Mouse (Mus musculus): ENCODE data around the gene Ifitm10. TPM values are rescaled to one million over a fixed set of nuclear protein-coding genes. Genes with fewer than 3 reads are reported as not detected.
"Not testable (repeated sequence)": the region's sequence is repeated elsewhere in the genome, so short reads cannot be mapped to it uniquely, and the experiment has no call there.

Gene Ifitm10
- polyA plus RNA-seq, 1 experiment from 2014 or later: 7.5 TPM

DNA sequence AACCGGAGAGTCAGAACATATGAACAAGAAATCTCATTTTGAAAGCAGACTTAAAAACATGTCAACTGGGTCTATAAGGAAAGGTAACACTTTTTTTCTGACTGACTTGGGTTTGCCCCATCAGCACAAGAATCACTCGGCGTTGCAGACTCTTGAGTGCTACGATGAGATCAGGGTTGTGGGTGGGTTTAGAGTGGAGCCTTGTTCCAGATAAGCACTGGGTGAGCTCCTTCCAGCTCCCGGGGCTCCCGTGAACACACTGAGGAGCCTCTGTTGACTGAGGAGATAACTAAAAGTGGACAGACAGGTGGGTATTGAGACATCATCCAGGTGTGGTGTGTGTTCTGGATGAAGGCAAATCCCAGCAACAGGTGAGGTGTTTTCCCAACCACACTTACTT lies 39.7 kb upstream of the Ifitm10 start:
- H3K4me2 ChIP-seq (ENCODE audit: low read length): no peak overlapping the region

DNA sequence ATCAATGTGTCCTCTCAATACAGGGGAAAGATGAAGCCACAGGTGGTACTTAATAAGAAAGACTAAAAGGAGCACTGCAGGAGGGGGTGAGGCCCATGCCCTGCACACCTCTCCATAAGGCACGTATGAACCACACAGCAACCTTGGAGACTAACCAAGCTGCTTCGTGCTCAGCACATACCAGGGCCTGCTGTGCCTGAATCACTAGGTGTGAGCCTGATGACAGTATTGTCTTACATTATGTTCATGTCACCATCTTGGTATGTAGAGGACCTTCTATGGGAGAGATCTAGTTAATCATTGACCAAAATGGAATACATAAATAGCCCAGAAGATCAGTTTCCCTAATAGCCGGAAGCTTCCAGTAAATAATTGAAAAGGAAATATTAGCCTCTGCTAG lies 36.0 kb upstream of the Ifitm10 start:
- whole genome bisulfite sequencing: 75% methylated on average over 3 of the region's 3 CpGs
- no peak overlapping the region for H3K27ac ChIP-seq (replicated peaks in 1 of 2; ENCODE audit: control insufficient read depth in 1 of 2, insufficient read depth in 1 of 2, low read depth in 2 of 2, low read length in 2 of 2)
- no peaks in the 10 kb centered on the region for H3K9me3 ChIP-seq (ENCODE audit: control insufficient read depth, low read length)
- no peaks in the 10 kb centered on the region for H3K36me3 ChIP-seq (ENCODE audit: control insufficient read depth, insufficient read depth, low read length)
- no peaks in the 10 kb centered on the region for H3K27me3 ChIP-seq (ENCODE audit: control insufficient read depth, insufficient read depth, low read length)
- H3K9ac ChIP-seq (ENCODE audit: low read length): no peak overlapping the region
- ATAC-seq (ENCODE audit: insufficient number of reproducible peaks, insufficient read depth, low FRiP score, low read depth): no peak
- no peaks in the 10 kb centered on the region for H3K4me1 ChIP-seq (ENCODE audit: control insufficient read depth in 2 of 2, insufficient read depth in 2 of 2, low read length in 2 of 2)
- no peak overlapping the region for H3K4me3 ChIP-seq (ENCODE audit: control insufficient read depth in 1 of 2, insufficient read depth in 1 of 2, low read depth in 1 of 2, low read length in 2 of 2)
- H3K4me2 ChIP-seq (ENCODE audit: low read length): no peak overlapping the region

More for the DNA sequence above, 39.7 kb upstream of the Ifitm10 start:
- H3K9ac ChIP-seq (ENCODE audit: low read length): no peak overlapping the region
- no peak overlapping the region for H3K4me3 ChIP-seq (ENCODE audit: control insufficient read depth in 1 of 2, insufficient read depth in 1 of 2, low read depth in 1 of 2, low read length in 2 of 2)
- no peak for ATAC-seq (ENCODE audit: insufficient number of reproducible peaks, insufficient read depth, low FRiP score, low read depth)
- 68% methylated on average over 6 of the region's 6 CpGs for WGBS
- H3K36me3 ChIP-seq (ENCODE audit: control insufficient read depth, insufficient read depth, low read length): no peaks in the 10 kb centered on the region
- no peaks in the 10 kb centered on the region for H3K4me1 ChIP-seq (ENCODE audit: control insufficient read depth in 2 of 2, insufficient read depth in 2 of 2, low read length in 2 of 2)
- no peaks in the 10 kb centered on the region for H3K9me3 ChIP-seq (ENCODE audit: control insufficient read depth, low read length)
- no peaks in the 10 kb centered on the region for H3K27me3 ChIP-seq (ENCODE audit: control insufficient read depth, insufficient read depth, low read length)
- no peak overlapping the region for H3K27ac ChIP-seq (replicated peaks in 1 of 2; ENCODE audit: control insufficient read depth in 1 of 2, insufficient read depth in 1 of 2, low read depth in 2 of 2, low read length in 2 of 2)

DNA sequence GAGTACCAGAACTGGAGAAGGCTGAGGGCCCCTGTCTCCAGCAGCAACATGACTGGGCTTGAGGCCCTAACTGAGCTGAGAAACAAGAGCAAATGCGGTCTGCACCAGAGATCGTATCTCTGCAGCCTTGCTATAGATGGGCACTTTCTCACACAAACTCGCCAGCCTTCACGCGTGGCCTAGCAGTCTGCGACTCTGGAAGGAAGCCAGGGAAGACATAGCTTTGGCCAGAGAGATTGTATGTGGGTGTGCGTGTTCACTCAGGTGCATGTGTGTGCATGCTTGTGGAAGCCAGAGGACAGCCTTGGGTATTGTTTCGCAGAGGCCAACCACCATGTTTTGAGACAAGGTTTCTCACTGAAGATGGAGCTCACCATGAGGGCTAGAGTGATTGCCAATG lies 35.1 kb upstream of the Ifitm10 start:
- Histone ChIP-seq H3K27ac (replicated peaks in 1 of 2; ENCODE audit: control insufficient read depth in 1 of 2, insufficient read depth in 1 of 2, low read depth in 2 of 2, low read length in 2 of 2) (no peak overlapping the region), H3K36me3 (ENCODE audit: control insufficient read depth, insufficient read depth, low read length) (no peaks in the 10 kb centered on the region), H3K9ac (ENCODE audit: low read length) (no peak overlapping the region), H3K4me2 (ENCODE audit: low read length) (no peak overlapping the region), H3K4me1 (ENCODE audit: control insufficient read depth in 2 of 2, insufficient read depth in 2 of 2, low read length in 2 of 2) (no peaks in the 10 kb centered on the region), H3K4me3 (ENCODE audit: control insufficient read depth in 1 of 2, insufficient read depth in 1 of 2, low read depth in 1 of 2, low read length in 2 of 2) (no peak overlapping the region), H3K9me3 (ENCODE audit: control insufficient read depth, low read length) (no peaks in the 10 kb centered on the region), H3K27me3 (ENCODE audit: control insufficient read depth, insufficient read depth, low read length) (no peaks in the 10 kb centered on the region)
- no peak for ATAC-seq (ENCODE audit: insufficient number of reproducible peaks, insufficient read depth, low FRiP score, low read depth)
- WGBS: 89% methylated on average over 8 of the region's 8 CpGs

GRCm38 (mm10) chr7:142407935-142408334 lies 34.4 kb upstream of the Ifitm10 start:
- Histone ChIP-seq H3K4me2 (ENCODE audit: low read length) (no peak overlapping the region), H3K4me1 (ENCODE audit: control insufficient read depth in 2 of 2, insufficient read depth in 2 of 2, low read length in 2 of 2) (no peaks in the 10 kb centered on the region), H3K27me3 (ENCODE audit: control insufficient read depth, insufficient read depth, low read length) (no peaks in the 10 kb centered on the region), H3K9ac (ENCODE audit: low read length) (no peak overlapping the region), H3K4me3 (ENCODE audit: control insufficient read depth in 1 of 2, insufficient read depth in 1 of 2, low read depth in 1 of 2, low read length in 2 of 2) (no peak overlapping the region), H3K9me3 (ENCODE audit: control insufficient read depth, low read length) (no peaks in the 10 kb centered on the region), H3K36me3 (ENCODE audit: control insufficient read depth, insufficient read depth, low read length) (no peaks in the 10 kb centered on the region), H3K27ac (replicated peaks in 1 of 2; ENCODE audit: control insufficient read depth in 1 of 2, insufficient read depth in 1 of 2, low read depth in 2 of 2, low read length in 2 of 2) (no peak overlapping the region)
- WGBS: 64% methylated on average over 4 of the region's 4 CpGs
- no peak for ATAC-seq (ENCODE audit: insufficient number of reproducible peaks, insufficient read depth, low FRiP score, low read depth)

- H3K27ac ChIP-seq (replicated peaks in 1 of 2; ENCODE audit: control insufficient read depth in 1 of 2, insufficient read depth in 1 of 2, low read depth in 2 of 2, low read length in 2 of 2); H3K9me3 ChIP-seq (ENCODE audit: control insufficient read depth, low read length); H3K4me3 ChIP-seq (ENCODE audit: control insufficient read depth in 1 of 2, insufficient read depth in 1 of 2, low read depth in 1 of 2, low read length in 2 of 2); H3K4me1 ChIP-seq (ENCODE audit: control insufficient read depth in 2 of 2, insufficient read depth in 2 of 2, low read length in 2 of 2); ATAC-seq (ENCODE audit: insufficient number of reproducible peaks, insufficient read depth, low FRiP score, low read depth); H3K9ac ChIP-seq (ENCODE audit: low read length); H3K36me3 ChIP-seq (ENCODE audit: control insufficient read depth, insufficient read depth, low read length); H3K27me3 ChIP-seq (ENCODE audit: control insufficient read depth, insufficient read depth, low read length); H3K4me2 ChIP-seq (ENCODE audit: low read length): not testable (repeated sequence)
- 84% methylated on average over 5 of the region's 5 CpGs for WGBS
Observed at GRCm38 (mm10) chr7:142405134-142405533, 31.6 kb upstream of the Ifitm10 start.

GRCm38 (mm10) chr7:142403591-142403990 lies 30.0 kb upstream of the Ifitm10 start:
- no peak for ATAC-seq (ENCODE audit: insufficient number of reproducible peaks, insufficient read depth, low FRiP score, low read depth)

DNA sequence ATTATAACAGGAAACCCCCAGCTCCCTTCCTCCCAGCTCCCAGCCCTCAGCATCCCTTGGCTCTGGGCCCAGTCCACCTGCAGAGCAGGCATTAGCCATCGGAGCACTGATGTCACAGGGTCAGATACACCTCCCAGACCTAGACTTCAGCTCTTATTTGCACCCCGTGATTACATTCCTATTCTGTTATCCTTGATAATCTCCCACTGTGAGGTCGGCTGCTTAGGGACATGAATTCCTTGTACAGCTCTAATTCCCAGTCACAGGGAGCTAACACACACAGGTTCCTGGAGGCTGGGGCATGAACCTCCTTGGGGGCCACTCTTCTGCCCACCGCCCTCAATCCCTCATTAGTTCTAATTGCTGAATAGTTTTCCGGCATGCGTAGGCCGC lies 27.2 kb upstream of the Ifitm10 start:
- H3K27ac ChIP-seq (replicated peaks in 1 of 2; ENCODE audit: control insufficient read depth in 1 of 2, insufficient read depth in 1 of 2, low read depth in 2 of 2, low read length in 2 of 2): no peak overlapping the region
- no peak overlapping the region for H3K4me2 ChIP-seq (ENCODE audit: low read length)
- peaks cover 0 to 9% of the 10 kb centered on the region in 2 experiments; a peak in 1 of 4 replicates for H3K4me1 ChIP-seq (ENCODE audit: control insufficient read depth in 2 of 2, insufficient read depth in 2 of 2, low read length in 2 of 2)
- no peaks in the 10 kb centered on the region for H3K9me3 ChIP-seq (ENCODE audit: control insufficient read depth, low read length)
- ATAC-seq (ENCODE audit: insufficient number of reproducible peaks, insufficient read depth, low FRiP score, low read depth): no peak
- H3K9ac ChIP-seq (ENCODE audit: low read length): no peak overlapping the region
- H3K4me3 ChIP-seq (ENCODE audit: control insufficient read depth in 1 of 2, insufficient read depth in 1 of 2, low read depth in 1 of 2, low read length in 2 of 2): no peak overlapping the region
- H3K27me3 ChIP-seq (ENCODE audit: control insufficient read depth, insufficient read depth, low read length): no peaks in the 10 kb centered on the region
- whole genome bisulfite sequencing: 55% methylated on average over 7 of the region's 7 CpGs
- H3K36me3 ChIP-seq (ENCODE audit: control insufficient read depth, insufficient read depth, low read length): no peaks in the 10 kb centered on the region

More at GRCm38 (mm10) chr7:142403591-142403990, 30.0 kb upstream of the Ifitm10 start:
- Histone ChIP-seq H3K4me3 (ENCODE audit: control insufficient read depth in 1 of 2, insufficient read depth in 1 of 2, low read depth in 1 of 2, low read length in 2 of 2) (no peak overlapping the region), H3K9me3 (ENCODE audit: control insufficient read depth, low read length) (no peaks in the 10 kb centered on the region), H3K4me2 (ENCODE audit: low read length) (no peak overlapping the region), H3K27me3 (ENCODE audit: control insufficient read depth, insufficient read depth, low read length) (no peaks in the 10 kb centered on the region), H3K9ac (ENCODE audit: low read length) (no peak overlapping the region), H3K36me3 (ENCODE audit: control insufficient read depth, insufficient read depth, low read length) (no peaks in the 10 kb centered on the region), H3K27ac (replicated peaks in 1 of 2; ENCODE audit: control insufficient read depth in 1 of 2, insufficient read depth in 1 of 2, low read depth in 2 of 2, low read length in 2 of 2) (no peak overlapping the region), H3K4me1 (ENCODE audit: control insufficient read depth in 2 of 2, insufficient read depth in 2 of 2, low read length in 2 of 2) (peaks cover 0 to 5% of the 10 kb centered on the region in 2 experiments; a peak in 1 of 4 replicates)
- WGBS: 80% methylated on average over 4 of the region's 4 CpGs

DNA sequence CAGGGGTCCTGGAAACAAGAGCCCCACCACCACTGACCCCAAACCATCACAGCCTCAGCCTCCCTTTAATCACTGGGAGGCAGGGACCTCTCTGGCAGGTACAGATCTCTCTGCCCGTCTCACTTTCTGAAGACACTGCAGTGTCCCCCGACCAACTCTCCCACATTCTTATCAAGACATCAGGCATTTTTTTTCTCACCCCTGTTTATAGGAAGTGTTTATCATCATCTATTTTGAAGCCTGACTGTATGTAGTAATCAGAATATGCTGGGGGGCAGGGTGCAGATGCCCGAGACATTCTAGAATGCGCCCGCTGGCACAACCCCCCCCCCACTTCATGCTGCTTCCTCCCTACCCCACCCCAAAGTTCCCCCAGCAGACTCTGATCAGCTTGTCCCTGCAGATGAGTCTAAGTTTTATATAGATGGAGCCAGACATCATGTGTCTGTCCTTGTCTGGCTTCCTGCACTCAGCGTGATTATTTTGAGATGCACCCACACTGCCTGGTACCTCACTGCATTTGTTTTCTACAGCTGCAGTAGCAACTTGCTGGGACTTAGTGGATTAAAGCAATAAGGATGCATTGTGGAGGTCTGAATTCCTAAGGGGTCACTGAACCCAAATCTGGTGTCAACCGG lies 26.7 kb upstream of the Ifitm10 start:
- Histone ChIP-seq H3K36me3 (ENCODE audit: control insufficient read depth, insufficient read depth, low read length) (no peaks in the 10 kb centered on the region), H3K4me1 (ENCODE audit: control insufficient read depth in 2 of 2, insufficient read depth in 2 of 2, low read length in 2 of 2) (peaks cover 0 to 9% of the 10 kb centered on the region in 2 experiments; a peak in 1 of 4 replicates), H3K9me3 (ENCODE audit: control insufficient read depth, low read length) (no peaks in the 10 kb centered on the region), H3K9ac (ENCODE audit: low read length) (no peak overlapping the region), H3K27ac (replicated peaks in 1 of 2; ENCODE audit: control insufficient read depth in 1 of 2, insufficient read depth in 1 of 2, low read depth in 2 of 2, low read length in 2 of 2) (no peak overlapping the region), H3K4me2 (ENCODE audit: low read length) (no peak overlapping the region), H3K27me3 (ENCODE audit: control insufficient read depth, insufficient read depth, low read length) (no peaks in the 10 kb centered on the region), H3K4me3 (ENCODE audit: control insufficient read depth in 1 of 2, insufficient read depth in 1 of 2, low read depth in 1 of 2, low read length in 2 of 2) (no peak overlapping the region)
- ATAC-seq (ENCODE audit: insufficient number of reproducible peaks, insufficient read depth, low FRiP score, low read depth): no peak
- 59% methylated on average over 7 of the region's 7 CpGs for WGBS

Data from heart, embryonic 14.5 days (tissue).